Mouse (Mus musculus): Measurements from ENCODE around the gene Olfr714. TPM values are rescaled to one million over a fixed set of nuclear protein-coding genes. Genes with fewer than 3 reads are reported as not detected.
"Not testable (repeated sequence)": the region's sequence is repeated elsewhere in the genome, so short reads cannot be mapped to it uniquely, and the experiment has no call there.

Gene Olfr714
- polyA plus RNA-seq (2012; rRNA removed), result not detected in 2 replicates

DNA sequence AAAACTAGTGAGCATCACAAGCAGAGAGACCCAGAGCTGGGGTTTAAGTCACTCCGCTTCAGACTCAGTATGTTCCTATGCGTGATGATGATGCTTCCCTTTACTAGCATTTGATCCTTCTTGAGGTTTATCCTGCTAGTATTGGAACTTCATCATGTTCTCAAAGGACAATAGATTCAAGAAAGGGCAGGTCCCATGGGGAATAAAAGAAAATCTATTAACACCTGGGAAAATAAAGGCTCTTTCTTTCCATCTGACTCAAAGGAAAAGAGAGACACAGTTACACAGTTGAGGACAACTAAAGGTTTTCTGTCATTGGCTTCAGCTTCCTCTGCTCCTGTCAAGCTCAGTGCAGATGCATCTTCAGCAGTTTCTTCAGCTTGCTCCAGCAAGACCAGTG, at the start of gene Olfr714:
Gene Olfr714, plus strand, starts transcription at position 301 of the 400 bp plus-strand sequence.
- DNase-seq (ENCODE audit: low spot score), result no peak

DNA sequence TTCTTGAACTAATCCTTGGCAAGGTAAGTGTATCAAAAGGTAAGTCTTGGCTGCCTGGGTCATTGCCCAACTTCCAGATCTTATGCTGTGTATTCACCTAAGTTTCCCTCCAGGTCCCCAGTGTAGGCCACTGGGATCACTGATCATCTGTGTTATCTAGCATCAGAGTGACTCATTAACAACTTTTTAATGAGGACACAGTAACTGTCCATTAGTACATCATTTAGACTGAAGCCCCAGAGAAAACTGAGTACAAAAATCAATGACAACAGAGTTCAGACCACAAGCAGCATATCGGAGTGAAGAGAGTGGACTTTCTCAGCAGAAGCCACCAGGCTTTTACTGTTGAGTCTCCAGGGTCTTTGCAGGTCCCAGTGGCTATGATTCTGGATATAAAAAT, 39.9 kb upstream of the Olfr714 start, which contains the start of gene Olfr713:
Gene Olfr713, plus strand, starts transcription at position 301 of the 400 bp plus-strand sequence.
- no peak for DNase-seq (ENCODE audit: low spot score)

GRCm38 (mm10) chr7:107039934-107040563, 30.7 kb upstream of the Olfr714 start:
- no peak for DNase-seq (ENCODE audit: low spot score)

DNA sequence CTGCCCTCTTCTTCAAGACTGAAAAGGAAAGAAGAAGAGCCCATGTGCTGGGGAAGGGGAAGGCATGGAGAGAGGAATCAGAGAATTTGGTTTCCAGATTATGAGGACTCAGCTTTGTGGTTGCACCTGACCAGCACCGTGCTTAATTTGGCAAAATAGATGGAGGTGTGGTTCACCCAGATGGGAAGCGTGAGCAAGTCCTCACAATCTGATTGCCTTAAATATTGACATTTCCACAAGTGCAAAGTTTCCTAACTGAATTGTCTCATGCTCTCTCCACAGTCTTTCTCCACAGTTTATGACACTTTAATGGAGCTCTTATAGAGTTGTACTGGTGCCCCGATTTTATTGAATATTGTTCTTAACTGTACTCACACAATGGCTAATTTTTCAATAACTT, 27.6 kb upstream of the Olfr714 start:
- DNase-seq (ENCODE audit: low spot score), result no peak

GRCm38 (mm10) chr7:107044407-107044806, 26.4 kb upstream of the Olfr714 start:
- no peak for DNase-seq (ENCODE audit: low spot score)

DNA sequence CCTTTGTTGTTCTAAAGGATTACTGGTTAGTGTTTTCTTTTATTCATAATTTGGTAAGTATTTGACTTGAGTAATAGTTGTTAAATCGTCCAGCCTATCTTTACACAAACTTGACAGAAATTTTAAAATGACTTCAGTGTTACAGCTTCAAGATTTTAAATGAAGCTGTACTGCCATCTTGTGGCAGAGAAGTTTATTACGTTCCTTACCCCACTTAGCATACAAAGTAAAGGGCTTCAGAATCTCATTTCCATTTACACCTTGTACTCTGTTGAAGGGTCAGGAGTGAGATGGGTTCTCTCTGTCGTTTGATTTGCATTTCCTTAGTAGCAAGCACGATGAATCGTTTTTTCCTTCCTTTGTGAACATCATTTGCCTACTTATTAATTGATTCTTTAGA, 24.9 kb upstream of the Olfr714 start:
- no peak for DNase-seq (ENCODE audit: low spot score)

GRCm38 (mm10) chr7:107047578-107047977, 23.2 kb upstream of the Olfr714 start:
- DNase-seq (ENCODE audit: low spot score), result no peak

GRCm38 (mm10) chr7:107092920-107093319, 22.1 kb downstream of the Olfr714 start, which contains the start of gene Olfr17:
Olfr17 (plus strand) TSS chr7:107093220.
- DNase-seq (ENCODE audit: low spot score), result no peak

DNA sequence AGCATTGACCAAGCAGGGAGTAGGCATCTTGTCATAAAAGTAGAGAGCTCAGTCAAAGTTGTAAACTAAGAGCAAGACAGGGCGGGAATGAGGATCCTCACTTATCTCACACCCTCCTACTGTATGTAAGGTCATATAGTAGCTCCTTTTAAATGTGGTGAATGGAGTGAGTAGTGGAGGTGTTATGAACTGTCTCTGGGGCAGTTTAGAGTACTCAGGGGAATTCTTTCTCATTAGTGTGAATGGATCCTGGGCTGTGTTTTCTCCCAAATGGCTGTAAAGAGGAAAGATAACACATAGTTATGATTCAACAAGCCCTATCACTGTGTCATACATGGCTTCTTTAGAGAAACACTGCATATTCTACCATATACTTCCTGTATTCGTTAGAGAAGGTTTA, 39.5 kb downstream of the Olfr714 start, which contains the start of gene Olfr715b:
Gene Olfr715b, minus strand, starts transcription at position 101 of the 400 bp plus-strand sequence.
- not testable (repeated sequence) for DNase-seq (ENCODE audit: low spot score)

Other genes starting within 250 kb of the Olfr714 start
- not detected in 2 replicates for gene Olfr702, start 237.1 kb upstream of the Olfr714 start, polyA plus RNA-seq (2012; rRNA removed)
- gene Olfr703, start 227.6 kb upstream of the Olfr714 start, polyA plus RNA-seq (2012; rRNA removed), result not detected in 2 replicates
- gene Olfr704, start 207.8 kb upstream of the Olfr714 start, polyA plus RNA-seq (2012; rRNA removed), result not detected in 2 replicates
- gene Olfr705, start 194.1 kb upstream of the Olfr714 start, polyA plus RNA-seq (2012; rRNA removed), result not detected in 2 replicates
- not detected in 2 replicates for gene Olfr706, start 182.8 kb upstream of the Olfr714 start, polyA plus RNA-seq (2012; rRNA removed)
- not detected in 2 replicates for gene Olfr707, start 169.7 kb upstream of the Olfr714 start, polyA plus RNA-seq (2012; rRNA removed)
- not detected in 2 replicates for gene Olfr1532-ps1, start 163.0 kb upstream of the Olfr714 start, polyA plus RNA-seq (2012; rRNA removed)
- gene Olfr709-ps1, start 138.8 kb upstream of the Olfr714 start, polyA plus RNA-seq (2012; rRNA removed), result not detected in 2 replicates
- not detected in 2 replicates for gene Olfr710, start 122.7 kb upstream of the Olfr714 start, polyA plus RNA-seq (2012; rRNA removed)
- not detected in 2 replicates for gene Olfr6, start 107.0 kb upstream of the Olfr714 start, polyA plus RNA-seq (2012; rRNA removed)
- not detected in 2 replicates for gene Olfr711, start 95.5 kb upstream of the Olfr714 start, polyA plus RNA-seq (2012; rRNA removed)
- not detected in 2 replicates for gene Olfr2, start 64.9 kb upstream of the Olfr714 start, polyA plus RNA-seq (2012; rRNA removed)
- not detected in 2 replicates for gene Olfr713, start 39.8 kb upstream of the Olfr714 start, polyA plus RNA-seq (2012; rRNA removed)
- gene Olfr17, start 22.2 kb downstream of the Olfr714 start, polyA plus RNA-seq (2012; rRNA removed), result not detected in 2 replicates
- not detected in 2 replicates for gene Olfr715b, start 39.4 kb downstream of the Olfr714 start, polyA plus RNA-seq (2012; rRNA removed)
- not detected in 2 replicates for gene Olfr715, start 60.1 kb downstream of the Olfr714 start, polyA plus RNA-seq (2012; rRNA removed)
- gene Olfr716, start 67.3 kb downstream of the Olfr714 start, polyA plus RNA-seq (2012; rRNA removed), result not detected in 2 replicates
- not detected in 2 replicates for gene Nlrp14, start 96.0 kb downstream of the Olfr714 start, polyA plus RNA-seq (2012; rRNA removed)
- gene Rbmxl2, start 138.5 kb downstream of the Olfr714 start, polyA plus RNA-seq (2012; rRNA removed), result not detected in 2 replicates

All from urinary bladder, adult 2 months (tissue).